Mouse (Mus musculus): ENCODE data around the gene Dao. TPM values are rescaled to one million over a fixed set of nuclear protein-coding genes. Genes with fewer than 3 reads are reported as not detected.

Gene Dao
- polyA plus RNA-seq (2012; rRNA removed; ENCODE audit: low replicate concordance) = 0.16 and 0.19 TPM in 2 replicates

GRCm38 (mm10) chr5:114003542-114003941 lies at the start of gene Dao:
Gene Dao (plus strand): TSS chr5:114003703.

GRCm38 (mm10) chr5:113993487-113994465 lies 9.7 kb upstream of the Dao start, which contains the start of gene Ssh1:
Gene Ssh1 (minus strand): TSS chr5:113993894.

GRCm38 (mm10) chr5:114065161-114065560 lies 61.7 kb downstream of the Dao start, which contains the start of gene Usp30:
Gene Usp30 (plus strand): TSS chr5:114065461.

Other genes starting within 250 kb of the Dao start
- 13.5 and 16.9 TPM in 2 replicates for gene Sart3, start 231.2 kb upstream of the Dao start, polyA plus RNA-seq (2012; rRNA removed; ENCODE audit: low replicate concordance)
- 104 and 156 TPM in 2 replicates for gene Iscu, start 231.0 kb upstream of the Dao start, polyA plus RNA-seq (2012; rRNA removed; ENCODE audit: low replicate concordance)
- 24.4 and 39.7 TPM in 2 replicates for gene Tmem119, start 203.2 kb upstream of the Dao start, polyA plus RNA-seq (2012; rRNA removed; ENCODE audit: low replicate concordance)
- gene Selplg, start 171.1 kb upstream of the Dao start, polyA plus RNA-seq (2012; rRNA removed; ENCODE audit: low replicate concordance) = 154 and 322 TPM in 2 replicates
- 51.9 and 57.4 TPM in 2 replicates for gene Coro1c, start 94.9 kb upstream of the Dao start, polyA plus RNA-seq (2012; rRNA removed; ENCODE audit: low replicate concordance)
- gene Ssh1, start 9.8 kb upstream of the Dao start, polyA plus RNA-seq (2012; rRNA removed; ENCODE audit: low replicate concordance) = 16.9 and 20.0 TPM in 2 replicates
- gene Usp30, start 61.8 kb downstream of the Dao start, polyA plus RNA-seq (2012; rRNA removed; ENCODE audit: low replicate concordance) = 19.7 and 25.0 TPM in 2 replicates
- not detected in 2 replicates for gene Svop, start 87.9 kb downstream of the Dao start, polyA plus RNA-seq (2012; rRNA removed; ENCODE audit: low replicate concordance)
- gene Alkbh2, start 124.5 kb downstream of the Dao start, polyA plus RNA-seq (2012; rRNA removed; ENCODE audit: low replicate concordance) = 9.5 and 12.1 TPM in 2 replicates
- 5.1 and 7.2 TPM in 2 replicates for gene Ung, start 126.7 kb downstream of the Dao start, polyA plus RNA-seq (2012; rRNA removed; ENCODE audit: low replicate concordance)
- gene Acacb, start 142.8 kb downstream of the Dao start, polyA plus RNA-seq (2012; rRNA removed; ENCODE audit: low replicate concordance) = 131 and 132 TPM in 2 replicates

Measured in mammary gland, adult 2 months (tissue).